Mouse (Mus musculus): Measurements from ENCODE around the gene Ddc.

- no peak for TF ChIP-seq USF1 (IDR thresholded peaks at IDR 0.05; ENCODE audit: low read depth, low read length)
- no peak for TF ChIP-seq NRF1 (IDR thresholded peaks at IDR 0.05; ENCODE audit: low read depth, low read length)
- no peak for TF ChIP-seq EP300 (IDR thresholded peaks at IDR 0.05; ENCODE audit: low read length)
- TF ChIP-seq HCFC1 (IDR thresholded peaks at IDR 0.05; ENCODE audit: low read depth, low read length) = no peak
- no peak for TF ChIP-seq CTCF (conservative IDR thresholded peaks at IDR 0.05 in 1 of 2, IDR thresholded peaks at IDR 0.05 in 1 of 2; ENCODE audit: low read depth in 2 of 2, low read length in 2 of 2)
- TF ChIP-seq ZKSCAN1 (IDR thresholded peaks at IDR 0.05; ENCODE audit: borderline replicate concordance, low read depth, low read length) = no peak
- TF ChIP-seq POLR2A (IDR thresholded peaks at IDR 0.05; ENCODE audit: low read depth, low read length) = no peak
- TF ChIP-seq MEF2A (IDR thresholded peaks at IDR 0.05; ENCODE audit: borderline replicate concordance, low read depth, low read length) = no peak
- no peak for TF ChIP-seq CHD1 (IDR thresholded peaks at IDR 0.05; ENCODE audit: low read depth, low read length)
- no peak for TF ChIP-seq MAZ (IDR thresholded peaks at IDR 0.05; ENCODE audit: low read depth, low read length)
Observed at GRCm38 (mm10) chr11:11855685-11856131, 42.2 kb downstream of the Ddc start.

Measured in CH12.LX (cell line).